Mouse (Mus musculus): ENCODE data around the gene Cit.

Gene Cit

DNA sequence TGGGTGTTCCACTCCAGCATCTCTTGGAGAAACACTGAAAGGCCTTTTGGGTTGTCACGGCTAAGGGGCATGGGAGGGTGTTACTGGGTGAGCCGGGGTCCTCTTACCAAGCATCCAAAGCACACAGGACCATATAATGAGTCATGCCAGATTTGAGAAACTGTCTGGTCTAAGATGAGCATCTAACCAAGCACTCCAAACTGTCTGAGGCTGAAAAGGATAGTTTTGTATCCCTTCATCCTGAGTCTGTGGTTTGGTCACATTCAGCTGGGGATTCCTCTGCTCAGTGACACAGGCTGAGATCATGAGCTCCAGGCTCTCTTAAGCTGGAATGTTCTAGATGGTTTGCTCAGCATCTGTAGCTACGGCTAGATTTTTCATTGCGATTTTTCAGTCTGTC lies 7.4 kb downstream of the Cit start:
- no peak for DNase-seq

DNA sequence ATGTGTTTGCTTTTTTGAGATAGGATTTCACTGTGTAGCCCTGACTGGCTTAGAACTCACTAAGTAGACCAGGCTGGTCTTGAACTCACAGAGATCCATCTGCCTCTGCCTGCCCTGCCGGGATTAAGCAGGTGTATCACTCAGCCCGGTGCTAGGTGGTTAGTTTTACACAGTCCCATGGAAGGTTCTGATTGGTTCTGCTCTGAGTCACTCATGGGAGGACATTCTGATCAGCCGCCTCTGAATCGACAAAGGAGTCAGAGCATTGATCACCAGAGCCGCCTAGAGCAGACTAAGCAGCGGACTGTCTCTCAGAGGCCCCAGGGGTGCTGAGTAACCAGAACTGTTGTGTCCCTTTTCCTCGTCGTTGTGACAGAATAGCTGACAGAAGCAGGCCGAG lies 8.6 kb downstream of the Cit start:
- DNase-seq: no peak

DNA sequence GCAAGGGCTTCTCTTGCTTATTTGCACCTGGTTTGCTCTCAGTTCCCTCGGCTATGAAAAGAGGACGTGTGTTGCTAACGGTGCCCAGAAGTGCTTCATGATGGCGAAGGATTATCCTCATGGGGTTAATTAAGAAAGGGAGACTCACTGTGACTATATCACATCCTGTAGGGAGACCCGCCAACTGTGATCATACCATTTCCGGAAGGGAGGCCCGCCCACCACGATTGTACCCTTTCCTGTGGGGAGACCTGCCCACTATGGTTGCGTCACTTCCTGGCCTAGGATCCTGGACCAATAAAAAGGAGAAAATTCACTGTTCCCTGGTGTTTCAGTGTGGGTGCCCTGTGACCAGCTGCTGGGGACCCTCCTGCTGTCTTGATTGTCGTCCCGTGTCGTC lies 9.3 kb downstream of the Cit start:
- peak; percentile 28 for DNase-seq

DNA sequence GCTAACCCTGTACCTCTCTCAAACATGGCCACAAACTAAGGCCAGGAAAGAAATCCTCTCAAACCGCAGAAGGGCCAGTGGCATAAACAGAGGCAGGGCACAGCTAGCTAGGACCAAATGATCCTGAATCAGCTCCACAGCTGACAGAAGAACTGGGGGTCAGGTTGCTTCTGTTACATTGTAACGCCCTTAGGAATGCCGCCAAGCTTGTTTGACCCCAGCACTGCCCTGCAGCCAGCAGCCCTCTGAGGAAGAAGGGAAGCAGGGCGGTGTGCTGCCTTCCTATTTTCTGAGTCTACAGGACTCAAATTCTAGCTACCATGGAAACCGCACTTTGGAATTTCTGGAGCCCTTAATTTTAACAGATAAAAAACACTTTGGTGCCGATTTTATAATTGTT lies 13.6 kb downstream of the Cit start:
- DNase-seq: peak; percentile 54

DNA sequence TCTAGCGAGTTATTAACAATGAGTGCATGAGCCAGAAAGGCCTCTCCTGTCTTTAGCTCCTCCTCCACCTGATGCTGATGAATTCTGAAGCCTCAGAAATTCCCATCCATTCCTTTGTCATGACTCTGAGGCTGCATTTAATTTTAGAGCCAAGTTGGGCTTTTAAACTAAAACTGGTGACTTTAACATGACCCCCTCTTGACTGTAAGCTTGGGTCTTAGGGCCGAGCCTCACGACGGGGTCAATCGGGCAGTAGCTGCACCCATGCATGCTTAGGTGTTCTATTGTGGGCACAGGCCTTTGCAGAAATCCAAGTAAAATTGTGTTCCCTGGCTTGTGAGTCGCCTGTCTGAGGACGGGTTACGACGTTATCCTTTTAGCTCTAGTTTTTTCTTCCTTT lies 14.4 kb downstream of the Cit start:
- no peak for DNase-seq

DNA sequence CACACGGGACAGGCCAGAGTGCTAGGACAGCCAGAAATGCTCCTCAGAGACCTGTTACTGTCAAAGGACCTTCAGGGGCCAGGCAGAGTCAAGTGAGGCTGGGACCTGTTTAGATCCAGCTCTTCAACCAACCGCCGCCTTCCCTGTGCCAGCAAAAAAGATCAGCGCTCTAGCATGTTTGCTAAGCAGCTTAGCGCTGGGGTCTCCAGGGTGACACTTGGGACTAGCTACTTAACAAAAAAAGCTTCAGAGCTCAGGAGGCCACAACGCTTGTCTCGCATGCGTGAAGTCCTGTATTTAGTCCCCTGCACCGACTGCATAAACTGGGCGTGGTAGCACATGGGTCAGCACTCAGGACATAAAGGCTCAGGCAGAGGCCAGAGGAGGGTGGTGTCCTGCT lies 16.9 kb downstream of the Cit start:
- DNase-seq: no peak

DNA sequence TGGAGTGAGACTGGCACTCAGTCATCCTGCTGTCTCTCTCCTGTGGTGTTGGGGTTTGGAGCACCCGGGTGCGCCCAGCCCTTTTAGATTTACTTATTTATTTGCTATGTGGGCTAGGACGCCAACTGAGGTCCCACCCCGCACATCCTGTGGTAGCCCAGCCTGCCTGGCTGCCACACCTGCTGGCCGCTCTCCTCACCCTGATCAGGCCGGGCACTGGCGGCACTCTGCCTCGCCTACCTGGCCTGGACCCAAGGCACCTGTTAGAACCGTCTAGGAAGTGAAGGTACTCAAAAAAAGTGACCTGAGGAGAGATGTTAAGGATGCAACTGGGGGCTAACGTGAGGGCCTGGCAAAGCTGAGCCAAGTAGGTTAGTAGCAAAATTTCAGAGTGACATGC lies 17.4 kb downstream of the Cit start:
- no peak for DNase-seq

DNA sequence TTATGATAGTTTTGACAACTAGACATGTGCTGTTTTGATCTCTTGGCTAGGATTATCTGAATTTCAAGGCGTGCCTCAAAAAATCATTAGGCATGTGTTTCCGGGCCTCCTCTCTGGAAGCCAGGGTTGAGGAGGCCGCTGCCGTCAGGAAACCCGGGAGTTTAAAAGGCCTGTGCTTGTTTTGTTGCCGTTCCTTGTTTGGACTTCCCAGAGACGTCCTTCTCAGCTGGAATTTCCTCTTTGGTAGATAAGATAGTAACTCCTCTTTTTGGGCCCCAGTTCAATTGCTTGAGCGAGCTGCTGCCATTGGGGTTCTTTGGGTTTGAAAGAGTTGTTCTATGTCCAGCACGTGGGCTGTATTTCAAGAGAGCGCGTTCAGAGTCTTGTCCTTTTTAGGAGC lies 21.2 kb downstream of the Cit start:
- peak; percentile 16 for DNase-seq

DNA sequence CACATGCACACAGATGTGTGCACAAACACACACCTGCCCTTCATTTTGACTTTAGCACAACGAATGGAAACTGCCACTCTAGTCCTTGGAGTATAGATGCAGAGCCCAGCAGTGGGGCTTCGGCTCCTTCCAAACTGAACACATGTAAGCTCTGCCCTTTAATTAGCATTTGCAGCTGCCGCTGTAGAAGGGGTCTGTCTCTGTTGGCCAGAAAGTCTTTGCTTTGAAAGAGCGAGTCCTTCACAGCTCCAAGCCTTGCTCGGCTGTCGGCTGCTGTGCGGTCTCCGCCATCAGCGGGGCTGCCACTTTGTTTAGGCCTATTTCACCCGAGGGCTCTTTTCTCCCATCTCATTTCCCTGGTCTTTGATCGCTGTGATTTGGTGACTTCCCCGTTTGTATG lies 23.5 kb downstream of the Cit start:
- no peak for DNase-seq

DNA sequence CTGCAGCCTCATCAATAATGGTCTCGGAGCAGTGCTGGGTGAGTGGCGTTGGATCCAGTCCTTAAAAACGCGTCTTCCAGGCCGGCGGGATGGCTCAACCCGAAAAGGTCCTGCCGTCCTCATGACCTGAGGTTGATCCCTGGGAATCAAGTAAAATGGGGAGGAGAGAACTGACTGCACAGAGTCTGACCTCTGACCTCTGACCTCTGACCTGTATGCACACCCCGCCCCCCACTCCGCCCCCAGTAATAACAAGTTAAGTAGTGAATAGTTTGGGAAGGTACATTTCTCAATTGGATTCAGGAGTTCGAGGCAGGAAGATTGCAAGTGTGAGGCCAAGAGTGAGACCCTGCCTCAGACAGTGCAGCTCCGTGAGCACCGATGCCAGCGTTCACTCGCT lies 24.1 kb downstream of the Cit start:
- no peak for DNase-seq

DNA sequence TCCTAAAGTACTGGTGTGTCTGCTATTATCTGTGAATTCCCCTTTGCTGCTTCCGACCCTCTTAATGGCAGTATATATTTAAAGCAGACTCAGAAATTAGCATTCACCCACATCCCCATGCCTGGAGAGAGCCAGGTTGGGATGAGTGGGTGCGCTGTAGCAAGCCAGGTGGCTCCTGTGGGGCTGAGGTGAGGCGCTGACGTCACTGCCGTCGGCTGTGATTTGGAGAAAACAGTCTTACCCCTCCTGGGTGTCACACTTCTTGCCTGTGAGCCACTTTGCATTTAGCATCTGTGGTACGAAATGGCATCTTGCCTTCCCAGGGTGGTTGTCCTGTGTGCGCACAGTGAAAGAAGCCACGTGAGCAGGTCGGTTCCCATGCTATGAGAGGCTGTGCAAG lies 26.1 kb downstream of the Cit start:
- DNase-seq: no peak

DNA sequence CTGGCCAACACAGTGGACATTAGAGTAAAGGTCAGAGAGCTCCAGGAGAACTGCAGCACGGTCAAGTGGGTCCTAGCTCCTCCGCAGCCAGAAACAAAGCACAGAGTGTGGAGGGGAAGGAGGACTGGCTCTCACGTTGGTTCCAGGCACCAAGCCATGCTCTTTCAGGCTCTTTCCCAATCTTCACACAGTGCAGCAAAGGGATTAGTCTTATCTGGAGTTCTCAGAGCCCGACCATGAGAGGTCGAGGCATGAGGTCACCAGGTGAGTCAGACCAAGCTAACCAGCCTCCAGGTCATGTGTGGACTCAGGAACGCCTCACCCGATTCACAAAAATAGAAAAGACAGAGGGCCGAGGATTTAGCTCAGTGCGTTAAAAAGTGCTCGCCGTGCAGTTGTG lies 27.0 kb downstream of the Cit start:
- no peak for DNase-seq

DNA sequence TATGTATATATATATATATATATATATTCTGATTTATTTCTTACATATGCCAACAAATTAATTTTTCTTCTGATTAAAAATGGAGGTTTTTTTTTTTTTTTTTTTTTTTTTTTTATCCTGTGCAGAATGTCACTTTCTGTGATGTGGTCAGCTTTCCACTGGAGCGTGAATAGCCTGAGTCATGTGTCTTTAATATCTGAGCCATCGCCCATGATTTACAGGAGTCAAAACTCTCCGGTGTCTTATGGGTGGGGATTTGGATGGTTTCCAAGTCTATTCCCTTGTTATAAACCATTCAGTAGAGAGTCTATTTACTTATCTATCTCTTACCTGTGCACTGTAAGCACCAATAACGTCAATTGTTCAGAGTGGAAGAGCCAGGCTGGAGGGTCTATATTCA lies 27.9 kb downstream of the Cit start:
- no peak for DNase-seq

DNA sequence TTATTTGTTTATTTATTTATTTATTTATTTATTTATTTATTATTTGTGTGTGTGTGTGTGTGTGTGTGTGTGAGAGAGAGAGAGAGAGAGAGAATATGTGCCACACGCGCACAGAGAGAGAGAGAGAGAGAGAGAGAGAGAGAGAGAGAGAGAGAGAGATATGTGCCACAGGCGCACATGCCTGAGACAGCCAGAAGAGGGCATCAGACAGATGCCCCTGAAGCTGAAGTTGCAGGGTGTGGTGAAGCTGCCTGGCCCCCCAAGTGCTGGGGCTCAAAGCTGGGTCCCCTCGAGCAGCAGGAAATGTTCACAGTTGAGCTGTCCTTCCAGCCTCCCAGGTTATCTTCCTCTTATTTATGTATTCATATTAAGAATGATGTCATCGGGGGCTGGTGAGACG lies 32.3 kb downstream of the Cit start:
- DNase-seq: no peak

DNA sequence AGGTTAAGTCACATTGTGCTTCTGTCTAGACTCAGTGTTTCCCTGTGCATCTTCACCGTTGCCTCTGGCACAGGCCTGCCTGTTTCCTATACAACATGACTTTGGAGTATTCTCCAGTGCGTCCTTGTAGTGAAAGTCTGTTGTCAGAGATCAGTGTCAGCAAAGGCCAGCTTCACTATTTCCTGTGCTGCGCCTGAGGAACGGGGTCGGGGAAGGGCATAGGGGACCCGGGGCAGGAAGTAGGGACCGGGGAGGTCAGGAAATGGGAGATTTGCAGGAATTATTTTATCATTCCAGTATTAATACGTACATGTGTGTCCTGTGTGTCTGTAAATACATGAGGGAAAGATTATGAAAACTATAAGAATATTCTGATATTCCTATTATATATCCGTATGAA lies 37.1 kb downstream of the Cit start:
- DNase-seq: no peak

DNA sequence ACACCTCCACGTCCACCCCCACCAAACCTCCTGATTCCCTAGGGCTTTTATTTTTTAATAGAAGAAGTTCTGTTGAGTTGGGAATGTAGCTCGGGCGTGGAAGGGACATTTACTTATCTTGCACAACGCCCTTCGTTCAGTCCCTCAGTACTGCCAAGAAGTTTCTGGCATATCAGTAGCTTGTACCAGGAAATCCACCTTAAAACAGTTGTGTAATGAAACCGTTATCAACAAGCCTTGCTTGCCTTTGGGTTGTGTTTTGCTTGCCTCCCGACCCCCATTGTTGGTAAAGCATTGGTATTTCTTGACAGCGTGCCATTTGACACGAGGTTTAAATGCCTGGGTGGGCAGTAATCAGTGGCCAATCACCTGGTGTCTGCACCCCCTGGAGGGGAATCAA lies 39.4 kb downstream of the Cit start:
- no peak for DNase-seq

DNA sequence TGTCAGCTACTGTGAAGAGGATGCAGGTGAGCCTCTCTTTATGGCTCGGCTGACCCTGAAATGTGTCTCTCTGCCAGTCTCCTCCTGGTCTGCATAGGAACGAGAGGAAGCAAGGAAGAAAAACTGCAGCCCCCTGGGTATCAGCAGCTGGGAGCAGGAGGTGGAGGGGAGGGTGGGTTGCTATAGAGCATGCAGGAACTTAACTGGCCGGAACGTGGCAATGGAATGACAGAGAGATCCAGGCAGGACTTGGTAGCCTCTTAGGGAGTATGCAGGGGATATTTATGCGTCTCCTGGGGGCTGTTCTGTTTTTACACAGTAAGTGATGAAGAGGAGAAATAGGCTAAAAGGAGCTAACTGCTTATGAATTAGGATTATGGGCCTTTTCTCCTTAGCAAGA lies 48.7 kb downstream of the Cit start:
- DNase-seq: no peak

DNA sequence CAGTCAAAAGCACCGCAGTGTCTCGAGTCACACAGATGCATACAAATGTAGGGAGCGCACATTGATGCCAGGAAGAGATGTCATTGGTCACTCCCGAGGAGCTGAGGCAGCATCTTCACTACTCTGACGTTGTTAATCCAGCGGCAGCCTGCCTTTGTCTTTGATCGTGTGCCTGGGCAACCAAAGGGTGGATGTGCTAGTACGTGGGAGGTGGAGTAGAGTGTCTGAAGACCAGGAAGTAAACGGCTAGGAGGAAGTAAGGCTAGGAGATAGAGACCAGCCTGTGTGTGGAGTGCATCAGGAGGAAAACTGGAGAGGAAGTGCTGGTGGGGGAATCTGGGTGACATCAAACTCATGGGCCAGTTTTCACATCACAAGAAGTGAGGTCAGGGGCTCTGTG lies 52.0 kb downstream of the Cit start:
- DNase-seq: no peak

DNA sequence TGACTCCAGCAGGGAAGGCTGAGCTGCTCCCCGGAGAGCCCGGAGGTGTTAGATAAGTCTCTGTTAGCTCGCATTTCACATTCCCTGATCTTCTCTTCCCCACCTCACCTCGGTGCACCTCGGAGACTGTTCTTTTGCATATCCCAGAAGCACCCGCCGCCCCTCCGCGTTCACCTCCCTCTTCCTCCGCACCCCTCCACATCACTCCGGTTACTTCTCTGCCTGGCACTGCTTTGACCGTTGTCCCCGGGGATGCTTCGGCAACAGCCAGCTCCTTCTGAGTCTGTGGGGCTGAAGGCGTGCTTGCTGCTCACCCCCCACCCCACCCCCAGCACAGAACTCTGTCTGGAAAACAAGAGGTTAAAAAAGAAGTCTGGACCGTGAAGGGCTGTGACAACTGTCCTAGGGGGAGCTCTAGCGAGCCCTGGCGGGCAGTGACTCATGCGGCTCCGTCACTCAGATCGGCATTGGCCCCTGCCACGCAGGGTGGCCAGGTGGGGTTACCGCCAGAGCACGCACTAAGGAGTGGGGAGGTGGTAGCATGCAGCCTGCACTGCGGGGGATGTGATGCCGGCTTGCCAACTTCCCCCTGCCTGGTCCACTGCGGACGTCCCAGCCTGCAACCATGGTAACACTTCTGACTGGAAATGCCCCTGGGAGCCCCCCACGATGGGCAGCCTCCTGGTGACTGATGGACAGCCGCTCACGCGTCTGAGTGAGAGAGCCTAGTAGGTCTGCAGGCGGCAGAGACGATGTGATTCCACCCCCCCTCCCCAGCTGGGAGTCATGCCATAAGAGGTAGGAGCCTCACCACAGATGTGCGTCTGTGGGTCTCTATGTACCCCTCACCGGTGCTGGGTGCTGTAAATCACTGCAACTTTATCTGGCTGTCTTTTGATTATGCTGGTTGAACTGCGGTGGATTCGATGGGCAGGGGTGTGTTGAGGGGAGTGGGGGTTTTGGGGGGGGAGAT lies 62.2 kb downstream of the Cit start:
- DNase-seq: peak; percentile 21

DNA sequence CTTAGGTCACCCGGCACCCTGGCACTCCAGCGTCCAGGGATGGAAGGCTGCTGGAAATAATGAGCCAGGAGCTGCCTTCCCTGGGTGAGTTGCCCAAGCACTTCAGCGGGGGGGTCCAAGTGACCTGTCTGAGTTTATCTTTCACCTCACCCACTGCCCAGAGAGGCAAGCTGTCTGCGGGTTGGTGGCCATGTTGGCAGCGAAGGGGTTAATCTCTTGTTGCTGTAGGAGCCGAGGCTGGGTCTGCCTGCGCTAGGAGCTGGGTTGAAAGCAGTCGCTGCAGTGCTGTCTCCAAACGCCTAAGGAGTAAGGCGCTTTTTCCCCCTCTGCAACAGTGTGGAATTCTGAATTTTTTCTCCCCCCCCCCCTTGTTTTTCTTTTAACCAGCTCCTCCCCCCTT lies 63.2 kb downstream of the Cit start:
- DNase-seq: no peak

DNA sequence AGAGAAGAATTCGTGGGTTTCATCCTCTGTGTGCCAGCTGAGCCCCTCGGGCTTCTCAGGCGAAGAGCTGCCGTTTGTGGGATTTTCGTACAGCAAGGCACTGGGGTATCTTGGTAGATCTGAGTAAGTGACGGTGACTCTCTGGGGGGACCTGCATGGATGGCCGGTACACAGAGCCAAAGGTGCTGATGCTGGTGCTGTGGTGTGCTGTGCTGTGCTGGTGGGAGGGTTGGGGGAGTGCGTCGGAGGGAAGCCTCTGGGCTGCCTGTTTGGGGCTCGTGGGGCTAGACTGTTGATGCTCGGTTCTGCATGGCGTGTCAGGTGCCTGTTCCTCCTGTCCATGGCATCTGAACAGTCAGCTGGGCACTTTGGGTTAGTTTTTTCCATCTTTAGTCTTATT lies 63.6 kb downstream of the Cit start:
- no peak for DNase-seq

DNA sequence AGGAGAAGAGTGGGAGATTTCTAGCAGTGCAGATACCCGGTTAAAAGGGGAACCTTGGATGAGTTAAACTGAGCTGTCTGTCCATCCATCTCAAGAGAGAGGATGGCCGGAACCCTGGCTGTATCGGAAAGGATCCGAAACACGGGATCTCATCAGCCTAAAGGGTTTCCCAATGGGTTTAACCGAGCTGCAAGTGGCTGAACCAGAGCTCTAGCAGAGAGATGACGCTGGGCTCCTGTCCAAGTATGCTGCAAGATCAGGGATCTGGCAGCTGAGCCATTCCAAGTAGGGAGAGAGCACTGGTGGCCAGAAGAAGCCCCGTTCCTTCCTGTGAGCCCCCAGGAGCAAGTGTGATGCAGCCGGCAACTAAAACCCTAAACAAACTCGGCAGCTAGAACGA lies 64.0 kb downstream of the Cit start:
- peak; percentile 16 for DNase-seq

DNA sequence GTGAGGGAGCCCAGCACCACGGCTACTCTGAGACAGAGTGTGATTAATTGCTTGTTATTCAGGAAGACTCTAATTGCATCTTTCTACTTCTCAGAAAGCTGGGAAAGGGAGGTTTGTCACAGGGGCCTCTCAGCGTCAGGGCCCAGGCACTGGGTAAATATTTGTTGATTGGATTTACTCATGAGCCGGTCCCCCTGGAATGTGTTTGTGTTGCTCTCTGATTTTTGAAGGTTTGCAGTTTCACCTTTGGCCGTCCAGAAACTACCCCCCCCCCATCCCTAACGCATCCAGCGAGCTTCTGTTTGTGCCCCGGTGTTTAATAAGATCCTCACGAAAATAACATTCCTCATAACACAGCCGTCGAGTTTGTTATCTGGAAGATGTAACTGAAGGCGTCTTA lies 65.4 kb downstream of the Cit start:
- DNase-seq: no peak

DNA sequence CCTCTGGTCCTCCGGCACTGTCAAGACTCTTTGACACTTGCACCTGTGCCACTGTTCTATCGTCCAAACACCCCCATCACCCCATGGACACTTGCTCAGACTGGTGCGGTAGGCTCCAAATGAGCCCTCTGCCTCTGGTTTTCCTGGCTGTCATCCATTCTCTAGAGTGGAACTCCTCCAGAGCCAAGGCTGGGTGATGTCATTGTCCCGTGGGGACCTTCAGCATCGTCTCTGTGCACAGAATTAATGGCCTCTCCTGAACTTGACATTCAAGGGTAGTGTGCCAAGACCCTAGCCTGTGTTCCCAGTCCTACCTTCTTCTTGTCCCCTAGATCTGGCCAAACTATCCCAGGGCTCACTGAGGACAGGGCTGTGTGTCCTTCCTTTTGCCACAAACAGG lies 70.4 kb downstream of the Cit start:
- DNase-seq: no peak

DNA sequence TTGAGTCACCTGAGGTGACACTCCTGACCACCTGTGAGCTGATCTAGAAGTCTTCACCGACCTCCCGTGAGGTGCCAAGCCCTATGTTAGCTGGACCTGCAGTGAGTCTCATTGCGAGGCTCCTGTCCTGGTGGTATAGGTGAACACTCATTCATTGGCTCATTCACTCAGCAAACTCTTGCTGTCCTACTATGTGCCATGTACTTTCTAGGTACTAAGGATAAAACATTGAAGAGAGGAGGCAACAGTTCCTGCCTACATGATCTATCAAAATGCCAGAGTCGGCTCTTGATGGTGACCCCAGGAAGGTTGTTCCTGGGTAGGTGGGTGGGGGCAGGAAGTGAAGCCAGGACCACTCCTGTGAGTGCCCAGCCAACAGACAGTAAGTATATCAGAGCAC lies 72.9 kb downstream of the Cit start:
- DNase-seq: no peak

Measured in kidney, adult 18-20 months (tissue).